Mouse (Mus musculus) G1E (cell line): Measurements from ENCODE around the gene Sptbn4.

Experiments
- CTCF ChIP-seq: IDR thresholded peaks from 2 replicates; pipeline ENCODE4 v1.5.1; 2012; ENCODE audit warnings: low read depth, low read length, inconsistent platforms, mixed read lengths
- GATA1 ChIP-seq: IDR thresholded peaks from 2 replicates; pipeline ENCODE4 v1.6.1; 2012; ENCODE audit warnings: borderline replicate concordance, low read length, inconsistent platforms, mixed read lengths

GRCm38 (mm10) chr7:27369111-27369510 is 78.4 kb downstream of the Sptbn4 start:
- no peak for TF ChIP-seq CTCF
- no peak for TF ChIP-seq GATA1
